8 mouse cellular contexts compared by ENCODE assay signal in genomic region chr9:69397760-69398452, GRCm38 (mm10). TPM values are rescaled to one million over a fixed set of nuclear protein-coding genes. Genes with fewer than 3 reads are reported as not detected.
A peak's percentile ranks its signal among the peaks of the same experiment; 100 is the strongest.
DNase-seq lines count a peak whose midpoint lies in the region; ATAC-seq and TF ChIP-seq lines count a peak whose summit lies in the region.

Gene Ice2, plus strand, starts transcription at chr9:69397906.

- peak within 1 kb of the TSS; percentile 97 for H3K9ac ChIP-seq in embryonic facial prominence, embryonic 11.5 days (replicated peaks; ENCODE audit: low read length)
- H3K9ac ChIP-seq in limb, embryonic 12.5 days (replicated peaks), result peak within 1 kb of the TSS; percentile 83
- peak within 1 kb of the TSS; percentile 83 for H3K9ac ChIP-seq in midbrain, embryonic 15.5 days

- peak; percentile 65 to 68 for DNase-seq in urinary bladder, adult 18-20 months (ENCODE audit: low spot score in 2 of 2)
- DNase-seq in urinary bladder, postnatal 10 days (ENCODE audit: low spot score), result no peak
- DNase-seq in embryonic facial prominence, embryonic 11.5 days (ENCODE audit: low spot score), result peak; percentile 86
- peak; percentile 80 to 83 for DNase-seq in heart, adult 18-20 months
- peak; percentile 83 for DNase-seq in kidney, adult 2 months
- DNase-seq in spleen, adult 2 months (ENCODE audit: low read depth in 1 of 2, low spot score in 2 of 2), result peak; percentile 60 to 68

- no peaks in the 10 kb centered on the region for H3K27me3 ChIP-seq in embryonic facial prominence, embryonic 11.5 days (ENCODE audit: control insufficient read depth, insufficient read depth, low read length)
- H3K27me3 ChIP-seq in kidney, adult 2 months (replicated peaks; ENCODE audit: control insufficient read depth, insufficient read depth, low read length), result no peaks in the 10 kb centered on the region
- H3K27me3 ChIP-seq in limb, embryonic 12.5 days, result no peaks in the 10 kb centered on the region
- no peaks in the 10 kb centered on the region for H3K27me3 ChIP-seq in midbrain, embryonic 15.5 days (replicated peaks)
- H3K27me3 ChIP-seq in spleen, adult 2 months (ENCODE audit: control insufficient read depth, insufficient read depth, low read length), result no peaks in the 10 kb centered on the region

- peak within 1 kb of the TSS; percentile 94 for H3K27ac ChIP-seq in embryonic facial prominence, embryonic 11.5 days (replicated peaks; ENCODE audit: low read depth, low read length)
- peak within 1 kb of the TSS; percentile 98 for H3K27ac ChIP-seq in kidney, adult 2 months (ENCODE audit: insufficient read depth, low read depth, low read length)
- H3K27ac ChIP-seq in limb, embryonic 12.5 days, result peak within 1 kb of the TSS; percentile 94
- H3K27ac ChIP-seq in midbrain, embryonic 15.5 days, result peak within 1 kb of the TSS; percentile 93
- H3K27ac ChIP-seq in spleen, adult 2 months (ENCODE audit: insufficient read depth, low read length), result peak within 1 kb of the TSS; percentile 91

- H3K9me3 ChIP-seq in embryonic facial prominence, embryonic 11.5 days (replicated peaks; ENCODE audit: control insufficient read depth, low read length), result no peaks in the 10 kb centered on the region
- no peaks in the 10 kb centered on the region for H3K9me3 ChIP-seq in limb, embryonic 12.5 days
- no peaks in the 10 kb centered on the region for H3K9me3 ChIP-seq in midbrain, embryonic 15.5 days

- H3K4me3 ChIP-seq in embryonic facial prominence, embryonic 11.5 days (ENCODE audit: low read depth, low read length), result peak within 1 kb of the TSS; percentile 73
- H3K4me3 ChIP-seq in kidney, adult 2 months (ENCODE audit: insufficient read depth, low read depth, low read length), result peak within 1 kb of the TSS; percentile 99
- H3K4me3 ChIP-seq in limb, embryonic 12.5 days (replicated peaks), result peak within 1 kb of the TSS; percentile 64
- peak within 1 kb of the TSS; percentile 69 for H3K4me3 ChIP-seq in midbrain, embryonic 15.5 days
- peak within 1 kb of the TSS; percentile 99 for H3K4me3 ChIP-seq in spleen, adult 2 months (ENCODE audit: extremely low read depth, insufficient read depth, insufficient read length)

- TF ChIP-seq CTCF in kidney, adult 2 months (conservative IDR thresholded peaks at IDR 0.05; ENCODE audit: insufficient read depth, insufficient read length, low read depth, low read length), result no peak
- TF ChIP-seq CTCF in spleen, adult 2 months (IDR thresholded peaks at IDR 0.05; ENCODE audit: extremely low read depth, insufficient read depth, insufficient read length, insufficient replicate concordance), result no peak

- under 1% methylated on average over 53 of the region's 53 CpGs for WGBS in embryonic facial prominence, embryonic 11.5 days
- WGBS in kidney, adult 2 months, result under 1% methylated on average over 53 of the region's 53 CpGs
- under 1% methylated on average over 51 of the region's 53 CpGs for WGBS in limb, embryonic 12.5 days
- 1% methylated on average over 53 of the region's 53 CpGs for WGBS in midbrain, embryonic 15.5 days
- 1% methylated on average over 51 of the region's 53 CpGs for WGBS in spleen, adult 2 months

- H3K4me2 ChIP-seq in embryonic facial prominence, embryonic 11.5 days (ENCODE audit: low read depth, low read length), result peak within 1 kb of the TSS; percentile 60
- H3K4me2 ChIP-seq in limb, embryonic 12.5 days, result peak within 1 kb of the TSS; percentile 75
- H3K4me2 ChIP-seq in midbrain, embryonic 15.5 days, result peak within 1 kb of the TSS; percentile 90

- no peaks in the 10 kb centered on the region for H3K4me1 ChIP-seq in embryonic facial prominence, embryonic 11.5 days (ENCODE audit: control insufficient read depth, insufficient read depth, low read length)
- peaks cover 8% of the 10 kb centered on the region; the same call in 1 of the 2 replicates for H3K4me1 ChIP-seq in kidney, adult 2 months (ENCODE audit: control insufficient read depth, insufficient read depth, low read length)
- peaks cover 6% of the 10 kb centered on the region; the same call in 1 of the 2 replicates for H3K4me1 ChIP-seq in limb, embryonic 12.5 days (replicated peaks)
- H3K4me1 ChIP-seq in midbrain, embryonic 15.5 days, result peaks cover 13% of the 10 kb centered on the region
- H3K4me1 ChIP-seq in spleen, adult 2 months (ENCODE audit: control insufficient read depth, insufficient read depth, insufficient read length), result no peaks in the 10 kb centered on the region; the same call in 1 of the 2 replicates

- peak; percentile 86 for ATAC-seq in embryonic facial prominence, embryonic 11.5 days (replicated peaks; ENCODE audit: insufficient number of reproducible peaks, low FRiP score, low TSS enrichment, low read depth)
- ATAC-seq in limb, embryonic 12.5 days (ENCODE audit: insufficient number of reproducible peaks, insufficient read depth, low FRiP score, low TSS enrichment, low read depth), result peak; percentile 75
- ATAC-seq in midbrain, embryonic 15.5 days (replicated peaks), result peak; percentile 93

- TF ChIP-seq POLR2A in kidney, adult 2 months (IDR thresholded peaks at IDR 0.05; ENCODE audit: low read depth, low read length), result no peak
- TF ChIP-seq POLR2A in spleen, adult 2 months (IDR thresholded peaks at IDR 0.05; ENCODE audit: low read depth, low read length), result peak; percentile 50

- no peaks in the 10 kb centered on the region for H3K36me3 ChIP-seq in embryonic facial prominence, embryonic 11.5 days (replicated peaks; ENCODE audit: control insufficient read depth, insufficient read depth, low read depth, low read length)
- no peaks in the 10 kb centered on the region for H3K36me3 ChIP-seq in kidney, adult 2 months (ENCODE audit: control insufficient read depth, insufficient read depth, low read length)
- no peaks in the 10 kb centered on the region for H3K36me3 ChIP-seq in limb, embryonic 12.5 days
- H3K36me3 ChIP-seq in midbrain, embryonic 15.5 days (replicated peaks), result no peaks in the 10 kb centered on the region
- H3K36me3 ChIP-seq in spleen, adult 2 months (ENCODE audit: control insufficient read depth, insufficient read depth, low read length), result no peaks in the 10 kb centered on the region

RNA-seq across cellular contexts. Expression of gene Ice2, which starts in this region (rescaled TPM):
- polyA plus RNA-seq in embryonic facial prominence, embryonic 11.5 days (2014; fragmentation: Nextera tagmentation; extraction: Ambion mirVana), result 27.3 and 32.1 TPM in 2 replicates
- 1 to 10 TPM; 6.4 to 8.9 TPM for total RNA-seq in heart, adult 18-20 months (2021)
- polyA plus RNA-seq in kidney, adult 2 months (2012; rRNA removed), result 2.9 and 3.5 TPM in 2 replicates
- polyA plus RNA-seq in limb, embryonic 12.5 days (2016; fragmentation: Nextera tagmentation; extraction: Ambion mirVana), result 25.1 and 26.3 TPM in 2 replicates
- polyA plus RNA-seq in midbrain, embryonic 15.5 days (2015; fragmentation: Nextera tagmentation; extraction: Ambion mirVana), result 9.0 and 11.0 TPM in 2 replicates
- polyA plus RNA-seq in spleen, adult 2 months (2012; rRNA removed), result 2.2 and 2.6 TPM in 2 replicates
